Mouse (Mus musculus) heart, embryonic 14.5 days (tissue): ENCODE measurements around the gene Zan. TPM values are rescaled to one million over a fixed set of nuclear protein-coding genes. Genes with fewer than 3 reads are reported as not detected.
A peak's percentile ranks its signal among the peaks of the same experiment; 100 is the strongest.

Experiments
- ATAC-seq: fragments of 200-750 bp; cut with Nextera tagmentation; 2 replicates; pipeline ENCODE4 v1.8.0; 2017; ENCODE audit warnings: low read depth, moderate TSS enrichment; ENCODE audit not compliant: insufficient number of reproducible peaks, insufficient read depth, low FRiP score
- H3K27ac ChIP-seq, 2 experiments: fragments of 200-500 bp in 1 of 2; fragments of 300-500 bp in 1 of 2; sonication (generic) in 1 of 2; replicated peaks in 1 of 2; 2 replicates each; pipeline ENCODE4 v1.5.1; 2012 to 2014; ENCODE audit warnings: low read depth in 2 of 2, low read length in 2 of 2, control low read depth in 1 of 2, mild to moderate bottlenecking in 1 of 2, mixed read lengths in 1 of 2; ENCODE audit not compliant: control insufficient read depth in 1 of 2, insufficient read depth in 1 of 2
- H3K27me3 ChIP-seq: fragments of 300-500 bp; sonication (generic); 2 replicates; pipeline ENCODE4 v1.6.1; 2014; ENCODE audit warnings: mild to moderate bottlenecking, low read length, control low read depth; ENCODE audit not compliant: control insufficient read depth, insufficient read depth
- H3K36me3 ChIP-seq: fragments of 300-500 bp; sonication (generic); 2 replicates; pipeline ENCODE4 v1.6.1; 2014; ENCODE audit warnings: mild to moderate bottlenecking, control low read depth, low read length, mixed read lengths; ENCODE audit not compliant: control insufficient read depth, insufficient read depth
- H3K4me1 ChIP-seq, 2 experiments: fragments of 200-500 bp in 1 of 2; fragments of 300-500 bp in 1 of 2; sonication (generic) in 1 of 2; 2 replicates each; pipeline ENCODE4 v1.6.1; 2012 to 2014; ENCODE audit warnings: low read length in 2 of 2, control low read depth in 1 of 2, mixed read lengths in 1 of 2; ENCODE audit not compliant: control insufficient read depth in 2 of 2, insufficient read depth in 2 of 2
- H3K4me2 ChIP-seq: fragments of 300-500 bp; sonication (generic); 2 replicates; pipeline ENCODE4 v1.6.1; 2014; ENCODE audit warnings: mild to moderate bottlenecking, low read length
- H3K4me3 ChIP-seq, 2 experiments: fragments of 200-500 bp in 1 of 2; fragments of 300-500 bp in 1 of 2; sonication (generic) in 1 of 2; 2 replicates each; pipeline ENCODE4 v1.5.1; 2012 to 2014; ENCODE audit warnings: low read length in 2 of 2, mild to moderate bottlenecking in 2 of 2, control low read depth in 1 of 2, low read depth in 1 of 2, moderate library complexity in 1 of 2; ENCODE audit not compliant: control insufficient read depth in 1 of 2, insufficient read depth in 1 of 2
- H3K9ac ChIP-seq: fragments of 300-500 bp; sonication (generic); 2 replicates; pipeline ENCODE4 v1.6.1; 2014; ENCODE audit warnings: mild to moderate bottlenecking, low read length
- H3K9me3 ChIP-seq: fragments of 300-500 bp; sonication (generic); 2 replicates; pipeline ENCODE4 v1.6.1; 2016; ENCODE audit warnings: low read length, control low read depth; ENCODE audit not compliant: control insufficient read depth
- WGBS: fragments of 180-500 bp; shearing (Covaris S2); extraction: QIAGEN DNeasy Blood & Tissue Kit; methylation state at CpG from one replicate; pipeline ENCODE4 v1.1.7; 2014; 5-methylcytosine and 5-hydroxymethylcytosine counted together
- polyA plus RNA-seq: library from polyadenylated mRNA; unstranded; fragments of >200 nt; fragmentation: Nextera tagmentation; extraction: Ambion mirVana; gene quantifications from 2 replicates; pipeline ENCODE4 v1.2.1, GENCODE M21; 2014

Gene Zan
- polyA plus RNA-seq, 1 experiment from 2014 or later, result 0.11 TPM

DNA sequence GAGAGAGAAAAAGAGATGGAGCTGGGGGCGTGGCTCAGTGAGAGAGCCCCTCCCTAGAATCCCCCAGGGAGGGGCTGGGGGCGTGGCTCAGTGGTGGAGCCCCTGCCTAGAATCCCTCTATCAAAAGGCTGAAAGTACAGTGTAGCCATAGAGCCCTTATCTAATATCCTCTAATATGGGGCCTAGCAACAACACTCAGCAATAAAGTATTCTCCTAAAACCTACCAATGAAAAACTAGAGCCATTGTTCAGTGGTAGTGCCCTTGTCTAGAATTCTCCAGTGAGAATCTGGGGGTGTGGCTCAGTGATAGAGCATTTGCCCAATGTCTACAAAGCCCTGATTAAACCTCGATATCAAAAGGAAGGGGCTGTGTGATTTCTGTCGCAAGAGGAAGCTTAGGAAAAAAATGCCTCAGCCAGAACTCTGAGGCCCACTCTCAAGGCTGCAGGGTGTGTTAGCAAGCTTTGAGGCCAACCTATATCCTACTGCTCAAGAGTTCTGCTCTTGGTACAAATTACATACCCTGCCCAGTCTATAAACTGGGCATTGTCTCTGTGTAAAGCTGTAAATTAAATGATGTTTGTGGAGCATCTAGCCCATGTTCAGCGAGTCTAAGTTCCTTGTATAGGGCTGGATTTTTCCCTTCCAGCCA is 4.5 kb downstream of the Zan start:
- peak overlapping the region in 1 of 2 experiments; percentile 41; a peak in 2 of 4 replicates for H3K27ac ChIP-seq
- 54% methylated on average over 5 of the region's 5 CpGs for WGBS
- ATAC-seq, result peak; percentile 54

DNA sequence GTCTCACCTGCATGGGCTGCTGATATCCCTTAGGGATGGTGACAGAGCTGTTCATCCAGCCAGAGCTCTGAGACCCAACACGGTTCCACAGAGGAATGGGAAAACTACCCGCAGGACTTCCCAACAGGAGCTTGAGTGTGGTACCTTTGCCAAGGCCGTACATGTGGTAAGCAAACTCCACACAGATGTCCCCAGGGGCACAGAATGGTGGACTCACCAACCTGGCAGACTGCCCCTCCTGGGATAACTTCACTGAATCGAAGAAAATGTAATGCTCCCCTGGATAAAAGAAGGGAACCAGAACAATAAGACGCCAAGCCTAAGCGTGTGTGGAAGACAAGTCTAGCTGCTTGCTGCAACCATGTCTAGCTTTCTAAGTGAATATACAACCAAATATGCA is 9.9 kb downstream of the Zan start:
- Histone ChIP-seq H3K4me3 (no peak overlapping the region), H3K36me3 (no peaks in the 10 kb centered on the region), H3K27ac (no peak overlapping the region), H3K4me2 (no peak overlapping the region), H3K9me3 (no peaks in the 10 kb centered on the region), H3K27me3 (no peaks in the 10 kb centered on the region), H3K4me1 (no peaks in the 10 kb centered on the region), H3K9ac (no peak overlapping the region)
- WGBS, result 86% methylated on average over 6 of the region's 6 CpGs
- ATAC-seq, result no peak

More for the DNA sequence above, 4.5 kb downstream of the Zan start:
- no peaks in the 10 kb centered on the region for H3K4me1 ChIP-seq
- H3K4me3 ChIP-seq, result no peak overlapping the region
- H3K27me3 ChIP-seq, result no peaks in the 10 kb centered on the region
- H3K4me2 ChIP-seq, result no peak overlapping the region
- no peaks in the 10 kb centered on the region for H3K9me3 ChIP-seq
- no peaks in the 10 kb centered on the region for H3K36me3 ChIP-seq
- H3K9ac ChIP-seq, result no peak overlapping the region

- WGBS, result 45% methylated on average over 3 of the region's 3 CpGs
- Histone ChIP-seq H3K4me3 (no peak overlapping the region), H3K4me1 (no peaks in the 10 kb centered on the region), H3K27ac (no peak overlapping the region), H3K4me2 (no peak overlapping the region), H3K36me3 (no peaks in the 10 kb centered on the region), H3K9me3 (no peaks in the 10 kb centered on the region), H3K27me3 (no peaks in the 10 kb centered on the region), H3K9ac (no peak overlapping the region)
- ATAC-seq, result no peak
These were observed 11.8 kb downstream of the Zan start for GRCm38 (mm10) chr5:137465049-137465448.

- no peak for ATAC-seq
These were observed 20.8 kb downstream of the Zan start for GRCm38 (mm10) chr5:137455866-137456591.

GRCm38 (mm10) chr5:137455206-137455605 is 21.7 kb downstream of the Zan start:
- Histone ChIP-seq H3K4me2 (no peak overlapping the region), H3K9me3 (no peaks in the 10 kb centered on the region), H3K9ac (no peak overlapping the region), H3K27me3 (no peaks in the 10 kb centered on the region), H3K4me3 (no peak overlapping the region), H3K4me1 (no peaks in the 10 kb centered on the region), H3K27ac (no peak overlapping the region), H3K36me3 (no peaks in the 10 kb centered on the region)
- no peak for ATAC-seq
- WGBS, result 70% methylated on average over 6 of the region's 6 CpGs

More at GRCm38 (mm10) chr5:137455866-137456591, 20.8 kb downstream of the Zan start:
- Histone ChIP-seq H3K27ac (no peak overlapping the region), H3K4me1 (no peaks in the 10 kb centered on the region), H3K4me3 (no peak overlapping the region), H3K9me3 (no peaks in the 10 kb centered on the region), H3K9ac (no peak overlapping the region), H3K36me3 (no peaks in the 10 kb centered on the region), H3K27me3 (no peaks in the 10 kb centered on the region), H3K4me2 (no peak overlapping the region)
- WGBS, result 62% methylated on average over 7 of the region's 7 CpGs

DNA sequence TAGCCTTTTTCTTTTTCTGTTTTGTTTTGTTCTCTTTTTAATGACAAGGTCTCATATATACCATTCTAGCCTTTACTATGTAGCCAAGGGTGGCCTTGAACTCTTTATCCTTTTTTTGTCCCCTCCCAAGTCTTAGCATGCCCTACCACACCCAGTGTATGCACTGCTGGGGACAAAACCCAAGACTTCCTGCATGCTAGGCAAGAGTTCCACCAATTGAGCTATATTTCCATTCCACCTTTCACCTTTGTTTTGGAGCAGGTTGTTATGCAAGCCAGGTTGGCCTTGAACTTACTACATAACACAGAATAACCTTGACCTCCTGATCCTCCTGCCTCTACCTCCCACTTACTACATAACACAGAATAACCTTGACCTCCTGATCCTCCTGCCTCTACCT is 31.3 kb downstream of the Zan start:
- H3K27ac ChIP-seq, result no peak overlapping the region
- no peak overlapping the region for H3K9ac ChIP-seq
- H3K4me3 ChIP-seq, result no peak overlapping the region
- no peak for ATAC-seq
- no peaks in the 10 kb centered on the region for H3K9me3 ChIP-seq
- H3K4me2 ChIP-seq, result no peak overlapping the region
- no peaks in the 10 kb centered on the region for H3K4me1 ChIP-seq
- no peaks in the 10 kb centered on the region for H3K36me3 ChIP-seq
- no peaks in the 10 kb centered on the region for H3K27me3 ChIP-seq

DNA sequence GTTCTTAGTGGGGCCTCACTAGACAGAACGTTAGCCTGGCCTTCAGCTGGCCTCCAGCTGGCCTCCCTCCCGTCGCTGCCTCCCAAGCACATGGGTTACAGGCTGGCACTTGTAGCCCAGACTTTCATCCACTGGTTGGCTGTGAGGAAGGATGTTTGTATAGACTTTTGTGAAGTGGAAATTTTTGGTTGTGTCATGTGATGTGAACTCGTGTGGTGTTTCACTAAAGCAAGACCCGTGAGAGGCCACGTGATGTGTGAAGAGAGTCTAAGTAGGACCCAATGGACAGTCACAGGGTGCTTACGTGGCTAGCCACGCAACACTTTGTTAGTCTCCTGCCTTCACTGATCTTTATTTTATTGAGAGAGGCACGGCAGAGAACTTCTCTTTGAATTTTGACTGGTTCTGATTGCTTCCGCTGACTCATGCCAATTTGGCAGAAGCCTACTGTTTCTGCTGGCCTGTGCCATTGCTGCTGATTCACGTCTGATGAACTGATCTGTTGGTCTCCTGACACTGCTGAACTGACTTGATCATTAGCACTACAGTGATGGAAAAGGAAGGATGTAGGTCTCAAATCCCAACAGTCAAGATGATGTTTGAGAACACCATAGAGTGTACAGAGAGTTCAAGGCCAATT is 36.5 kb downstream of the Zan start:
- Histone ChIP-seq H3K9ac (no peak overlapping the region), H3K36me3 (no peaks in the 10 kb centered on the region), H3K4me3 (no peak overlapping the region), H3K4me2 (no peak overlapping the region), H3K27ac (no peak overlapping the region), H3K27me3 (no peaks in the 10 kb centered on the region), H3K4me1 (no peaks in the 10 kb centered on the region), H3K9me3 (no peaks in the 10 kb centered on the region)
- WGBS, result 81% methylated on average over 11 of the region's 11 CpGs
- no peak for ATAC-seq
